11 mouse cellular contexts compared by ENCODE assay signal in the genomic region with DNA sequence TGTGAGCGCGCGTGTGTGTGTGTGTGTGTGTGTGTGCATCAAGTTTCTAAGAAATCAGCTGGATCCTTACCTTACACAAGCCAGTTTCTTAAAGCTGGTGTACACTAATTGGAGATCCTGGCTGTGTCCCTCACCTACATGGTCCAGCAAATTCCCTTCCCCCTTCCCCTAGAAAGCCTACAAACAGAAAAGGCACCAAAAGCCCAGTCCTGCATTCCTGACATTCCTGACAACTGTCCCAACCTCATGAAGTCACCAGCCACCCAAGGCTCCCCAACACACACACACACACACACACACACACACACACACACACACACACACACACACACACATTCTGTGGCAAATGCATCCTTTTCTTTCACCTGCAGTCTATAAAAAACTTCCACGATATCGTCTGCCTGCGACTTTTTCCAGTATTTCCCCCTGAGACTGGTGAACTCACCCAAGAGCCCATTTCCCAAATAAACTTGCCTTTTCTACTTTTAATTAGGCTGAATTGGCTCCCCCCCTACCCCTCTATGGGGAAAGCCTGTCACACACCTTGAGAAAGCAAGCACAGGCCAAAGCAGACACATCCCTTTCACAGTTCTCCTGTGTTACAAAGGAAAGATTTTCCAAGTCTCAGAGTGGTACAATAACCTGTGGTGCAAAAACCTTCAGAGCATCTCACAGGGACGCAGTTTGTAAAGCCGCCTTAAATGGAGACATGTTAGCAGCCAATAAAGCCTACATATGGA.
DNase-seq lines count a peak whose midpoint lies in the region; ATAC-seq and TF ChIP-seq lines count a peak whose summit lies in the region.
"Had no signal": no experiment of that assay in that cellular context is flagged by ENCODE, and none has a peak within 500 bp of the region (broad histone marks: within the 10 kb centered on the region; RNA-seq: fewer than 3 reads in every experiment).

No protein-coding gene starts in this region.

- H3K36me3 ChIP-seq in heart, embryonic 10.5 days: no peaks in the 10 kb centered on the region
- H3K36me3 ChIP-seq in kidney, postnatal 0 days (ENCODE audit: insufficient read depth, low read length): no peaks in the 10 kb centered on the region
- H3K36me3 ChIP-seq in forebrain, embryonic 14.5 days (ENCODE audit: control insufficient read depth, insufficient read depth, low read length): no peaks in the 10 kb centered on the region

- H3K4me3 ChIP-seq in heart, embryonic 10.5 days: no peak overlapping the region
- H3K4me3 ChIP-seq in kidney, postnatal 0 days (replicated peaks; ENCODE audit: low read depth, low read length): no peak overlapping the region
- H3K4me3 ChIP-seq in forebrain, embryonic 14.5 days (ENCODE audit: low read depth, low read length): no peak overlapping the region

- no peaks in the 10 kb centered on the region for H3K9me3 ChIP-seq in heart, embryonic 10.5 days
- H3K9me3 ChIP-seq in kidney, postnatal 0 days (replicated peaks; ENCODE audit: low read length): no peaks in the 10 kb centered on the region
- H3K9me3 ChIP-seq in forebrain, embryonic 14.5 days (replicated peaks; ENCODE audit: control insufficient read depth, low read length): no peaks in the 10 kb centered on the region

- no peak for TF ChIP-seq CTCF in kidney, postnatal 0 days (IDR thresholded peaks at IDR 0.05; ENCODE audit: low read depth)

- H3K4me1 ChIP-seq in heart, embryonic 10.5 days: peaks cover 12% of the 10 kb centered on the region; the same call in 1 of the 2 replicates
- H3K4me1 ChIP-seq in kidney, postnatal 0 days (replicated peaks; ENCODE audit: insufficient read depth, low read length): no peaks in the 10 kb centered on the region
- no peaks in the 10 kb centered on the region for H3K4me1 ChIP-seq in forebrain, embryonic 14.5 days (ENCODE audit: control insufficient read depth, insufficient read depth, low read length)

- no peak overlapping the region for H3K4me2 ChIP-seq in kidney, postnatal 0 days (ENCODE audit: low read length)
- no peak overlapping the region for H3K4me2 ChIP-seq in forebrain, embryonic 14.5 days (ENCODE audit: low read length)

- no peak overlapping the region for H3K9ac ChIP-seq in kidney, postnatal 0 days (ENCODE audit: low read depth, low read length)
- H3K9ac ChIP-seq in forebrain, embryonic 14.5 days (ENCODE audit: low read length): no peak overlapping the region

- no peak for DNase-seq in heart, embryonic 10.5 days (ENCODE audit: low spot score)
- DNase-seq in heart, postnatal 14 days: no peak
- DNase-seq in 3134 (ENCODE audit: extremely low read depth, insufficient read length, low spot score): peak; percentile 60
- DNase-seq in embryo, embryonic 10 days (ENCODE audit: low spot score): peak; percentile 34
- DNase-seq in kidney, postnatal 0 days (ENCODE audit: low spot score): peak; percentile 66
- no peak for DNase-seq in forebrain, embryonic 14.5 days (ENCODE audit: low spot score)
- DNase-seq in cerebellum, adult 9-10 months: no peak
- no peak for DNase-seq in ovary, postnatal 10 days (ENCODE audit: low spot score)
- DNase-seq: gastrocnemius, postnatal 25 days had no signal

- WGBS in heart, embryonic 10.5 days: 67% methylated on average over 8 of the region's 8 CpGs
- 57% methylated on average over 8 of the region's 8 CpGs for WGBS in kidney, postnatal 0 days
- WGBS in forebrain, embryonic 14.5 days: 58% methylated on average over 5 of the region's 8 CpGs

- H3K27me3 ChIP-seq in heart, embryonic 10.5 days (ENCODE audit: insufficient read depth, poor library complexity, severe bottlenecking): no peaks in the 10 kb centered on the region
- no peaks in the 10 kb centered on the region for H3K27me3 ChIP-seq in kidney, postnatal 0 days (ENCODE audit: insufficient read depth, low read length)
- no peaks in the 10 kb centered on the region for H3K27me3 ChIP-seq in forebrain, embryonic 14.5 days (replicated peaks; ENCODE audit: control insufficient read depth, insufficient read depth, low read length)

- intact Hi-C loops in heart, postnatal 14 days (cut with DNase I): no loop called here

- ATAC-seq in kidney, postnatal 0 days (replicated peaks; ENCODE audit: low FRiP score, low read depth): peak; percentile 75
- no peak for ATAC-seq in forebrain, embryonic 14.5 days
- ATAC-seq: hindbrain, postnatal 0 days had no signal

- H3K27ac ChIP-seq in heart, embryonic 10.5 days: peak overlapping the region; percentile 56
- no peak overlapping the region; the same call in 1 of the 2 replicates for H3K27ac ChIP-seq in kidney, postnatal 0 days
- H3K27ac ChIP-seq in forebrain, embryonic 14.5 days (ENCODE audit: low read depth, low read length): no peak overlapping the region
- H3K27ac ChIP-seq: hindbrain, postnatal 0 days; macrophage had no signal

Comparison
In these comparisons a context has a peak if more than half of its experiments do, and no peak if none do; other contexts are left out.
1. DNase-seq: peak in 3134 (single experiment), embryo, embryonic 10 days (single experiment) and kidney, postnatal 0 days (single experiment); none in heart, embryonic 10.5 days (single experiment), heart, postnatal 14 days (0 of 2), forebrain, embryonic 14.5 days (single experiment), cerebellum, adult 9-10 months (single experiment) and ovary, postnatal 10 days (single experiment).